Mouse (Mus musculus) megakaryocyte progenitor cell, adult 5-6 weeks (primary cell): ENCODE data around the gene Rpia. TPM values are rescaled to one million over a fixed set of nuclear protein-coding genes. Genes with fewer than 3 reads are reported as not detected.

Experiments
- ATAC-seq: replicated peaks from 2 replicates; pipeline ENCODE4 v1.8.0; 2016; ENCODE audit warnings: mild to moderate bottlenecking, moderate TSS enrichment, inconsistent platforms; ENCODE audit not compliant: poor library complexity
- total RNA-seq, 2 experiments: library from RNA; stranded (forward) in 1 of 2; stranded (reverse) in 1 of 2; fragments of 157-497, 149-512 nt in 1 of 2; fragments of 200-1000 nt in 1 of 2; gene quantifications; 2 replicates each; pipeline versions ENCODE4 v1.2.3 to v1.2.4; 2015 to 2017

Gene Rpia
- total RNA-seq, 2 experiments from 2014 or later = 110 to 209 TPM

GRCm38 (mm10) chr6:70754833-70755232 is 37.2 kb downstream of the Rpia start:
- ATAC-seq = no peak

GRCm38 (mm10) chr6:70752351-70752750 is 39.7 kb downstream of the Rpia start:
- ATAC-seq = peak; percentile 97

GRCm38 (mm10) chr6:70751898-70752273 is 40.1 kb downstream of the Rpia start:
- ATAC-seq = peak; percentile 65

- peak; percentile 24 for ATAC-seq
These were observed 40.7 kb downstream of the Rpia start for GRCm38 (mm10) chr6:70751251-70751897.

GRCm38 (mm10) chr6:70749750-70750149 is 42.3 kb downstream of the Rpia start:
- ATAC-seq = no peak

GRCm38 (mm10) chr6:70747702-70748101 is 44.3 kb downstream of the Rpia start:
- no peak for ATAC-seq

- ATAC-seq = no peak
These were observed 48.1 kb downstream of the Rpia start for GRCm38 (mm10) chr6:70743902-70744301.

GRCm38 (mm10) chr6:70742833-70743232 is 49.2 kb downstream of the Rpia start:
- ATAC-seq = no peak

GRCm38 (mm10) chr6:70740535-70740934 is 51.5 kb downstream of the Rpia start:
- ATAC-seq = no peak

GRCm38 (mm10) chr6:70739456-70739855 is 52.6 kb downstream of the Rpia start:
- no peak for ATAC-seq

- ATAC-seq = peak; percentile 37; the same call in 1 of the 2 replicates
These were observed 56.5 kb downstream of the Rpia start for GRCm38 (mm10) chr6:70735528-70735927.

- peak; percentile 90 for ATAC-seq
These were observed 61.2 kb downstream of the Rpia start for GRCm38 (mm10) chr6:70730828-70731227.

GRCm38 (mm10) chr6:70729125-70729524 is 62.9 kb downstream of the Rpia start:
- ATAC-seq = peak; percentile 43

- peak; percentile 54 for ATAC-seq
These were observed 64.8 kb downstream of the Rpia start for GRCm38 (mm10) chr6:70727094-70727721.

GRCm38 (mm10) chr6:70725639-70726038 is 66.4 kb downstream of the Rpia start:
- no peak for ATAC-seq

GRCm38 (mm10) chr6:70724722-70725121 is 67.3 kb downstream of the Rpia start:
- no peak for ATAC-seq

- no peak for ATAC-seq
These were observed 69.7 kb downstream of the Rpia start for GRCm38 (mm10) chr6:70722298-70722697.

GRCm38 (mm10) chr6:70718760-70719159 is 73.3 kb downstream of the Rpia start:
- ATAC-seq = no peak

GRCm38 (mm10) chr6:70718164-70718563 is 73.9 kb downstream of the Rpia start:
- ATAC-seq = no peak

- ATAC-seq = no peak
These were observed 75.2 kb downstream of the Rpia start for GRCm38 (mm10) chr6:70716701-70717393.
